23 mouse cellular contexts compared by ENCODE assay signal in genomic region chr3:103232398-103232797, GRCm38 (mm10). TPM values are rescaled to one million over a fixed set of nuclear protein-coding genes. Genes with fewer than 3 reads are reported as not detected.
DNase-seq lines count a peak whose midpoint lies in the region; ATAC-seq and TF ChIP-seq lines count a peak whose summit lies in the region.
"Had no signal": no experiment of that assay in that cellular context is flagged by ENCODE, and none has a peak within 500 bp of the region (broad histone marks: within the 10 kb centered on the region; RNA-seq: fewer than 3 reads in every experiment).

No protein-coding gene starts in this region.

- in situ Hi-C loops in ES-E14 (cut with MboI; ENCODE audit: low sequenced_read_pairs in 2 of 2, unreplicated experiment in 2 of 2): no loop called here

- H3K36me3 ChIP-seq in midbrain, postnatal 0 days (ENCODE audit: insufficient read depth, low read length): no peaks in the 10 kb centered on the region
- H3K36me3 ChIP-seq in midbrain, embryonic 16.5 days (ENCODE audit: control insufficient read depth, insufficient read depth, low read length): no peaks in the 10 kb centered on the region
- no peaks in the 10 kb centered on the region for H3K36me3 ChIP-seq in ES-E14 (ENCODE audit: control insufficient read depth, insufficient read depth, low read length, poor library complexity, severe bottlenecking)
- no peaks in the 10 kb centered on the region for H3K36me3 ChIP-seq in stomach, postnatal 0 days (ENCODE audit: control insufficient read depth, insufficient read depth, low read length)
- no peaks in the 10 kb centered on the region for H3K36me3 ChIP-seq in forebrain, embryonic 16.5 days (ENCODE audit: control insufficient read depth, insufficient read depth)
- H3K36me3 ChIP-seq: embryonic facial prominence, embryonic 15.5 days; forebrain, embryonic 10.5 days; heart, embryonic 13.5 days; hindbrain, embryonic 12.5 days had no signal

- ATAC-seq in midbrain, postnatal 0 days (ENCODE audit: low FRiP score): no peak
- ATAC-seq in midbrain, embryonic 16.5 days: no peak
- ATAC-seq in stomach, postnatal 0 days (ENCODE audit: low FRiP score, low TSS enrichment): no peak
- ATAC-seq in forebrain, embryonic 16.5 days: no peak
- ATAC-seq: forebrain, embryonic 14.5 days; hindbrain, embryonic 16.5 days; inflammation-experienced regulatory T-cells, adult 6 months had no signal

- TF ChIP-seq EP300 in stomach, postnatal 0 days (optimal IDR thresholded peaks at IDR 0.05): no peak

- DNase-seq in layer of hippocampus, adult 2 months (ENCODE audit: low spot score in 2 of 2): no peak
- DNase-seq in layer of hippocampus, adult 9-10 months (ENCODE audit: low spot score): no peak
- DNase-seq in midbrain, postnatal 0 days (ENCODE audit: low spot score): no peak
- DNase-seq in ES-E14 (ENCODE audit: low read depth, low spot score): no peak
- DNase-seq in stomach, postnatal 0 days (ENCODE audit: low spot score): no peak
- no peak for DNase-seq in lung, postnatal 4 days
- DNase-seq: adrenal gland, adult 2 months; adrenal gland, postnatal 36 days; cerebellum, adult 2 months; cerebellum, postnatal 10 days; embryo, embryonic 11 days; gastrocnemius, postnatal 36 days; heart, postnatal 4 days had no signal

- H3K27me3 ChIP-seq in midbrain, postnatal 0 days (ENCODE audit: insufficient read depth, low read length): no peaks in the 10 kb centered on the region
- H3K27me3 ChIP-seq in midbrain, embryonic 16.5 days (ENCODE audit: control insufficient read depth, insufficient read depth, low read depth, low read length): no peaks in the 10 kb centered on the region
- H3K27me3 ChIP-seq in stomach, postnatal 0 days (ENCODE audit: control insufficient read depth, insufficient read depth, low read length): no peaks in the 10 kb centered on the region
- no peaks in the 10 kb centered on the region for H3K27me3 ChIP-seq in forebrain, embryonic 16.5 days (replicated peaks; ENCODE audit: control insufficient read depth, insufficient read depth, low read length)
- H3K27me3 ChIP-seq: embryonic facial prominence, embryonic 15.5 days; heart, embryonic 13.5 days; hindbrain, embryonic 12.5 days had no signal

- no peak overlapping the region for H3K27ac ChIP-seq in layer of hippocampus, adult 2 months
- no peak overlapping the region for H3K27ac ChIP-seq in midbrain, postnatal 0 days (ENCODE audit: low read depth, low read length)
- H3K27ac ChIP-seq in midbrain, embryonic 16.5 days (ENCODE audit: low read length): no peak overlapping the region
- H3K27ac ChIP-seq in ES-E14 (ENCODE audit: insufficient read depth, low read depth, low read length, poor library complexity, severe bottlenecking): no peak overlapping the region
- no peak overlapping the region for H3K27ac ChIP-seq in stomach, postnatal 0 days (replicated peaks)
- H3K27ac ChIP-seq in forebrain, embryonic 16.5 days (ENCODE audit: low read length): no peak overlapping the region
- H3K27ac ChIP-seq: embryonic facial prominence, embryonic 15.5 days; forebrain, embryonic 10.5 days; heart, embryonic 13.5 days; hindbrain, embryonic 12.5 days had no signal

- no peak overlapping the region for H3K4me2 ChIP-seq in midbrain, postnatal 0 days (ENCODE audit: low read depth, low read length, poor library complexity, severe bottlenecking)
- no peak overlapping the region for H3K4me2 ChIP-seq in midbrain, embryonic 16.5 days (ENCODE audit: low read length)
- H3K4me2 ChIP-seq in stomach, postnatal 0 days (replicated peaks; ENCODE audit: low read depth): no peak overlapping the region
- no peak overlapping the region for H3K4me2 ChIP-seq in forebrain, embryonic 16.5 days (ENCODE audit: low read length)
- H3K4me2 ChIP-seq: embryonic facial prominence, embryonic 15.5 days; heart, embryonic 13.5 days; hindbrain, embryonic 12.5 days had no signal

- H3K9ac ChIP-seq in midbrain, postnatal 0 days (replicated peaks; ENCODE audit: low read length, poor library complexity, severe bottlenecking): no peak overlapping the region
- H3K9ac ChIP-seq in midbrain, embryonic 16.5 days (ENCODE audit: low read depth, low read length): no peak overlapping the region
- H3K9ac ChIP-seq in ES-E14 (ENCODE audit: insufficient read depth, low read depth, low read length, poor library complexity, severe bottlenecking): no peak overlapping the region
- no peak overlapping the region for H3K9ac ChIP-seq in stomach, postnatal 0 days (ENCODE audit: low read length)
- no peak overlapping the region for H3K9ac ChIP-seq in forebrain, embryonic 16.5 days (replicated peaks; ENCODE audit: low read depth, low read length)
- H3K9ac ChIP-seq: embryonic facial prominence, embryonic 15.5 days; heart, embryonic 13.5 days; hindbrain, embryonic 12.5 days had no signal

- H3K4me1 ChIP-seq in midbrain, postnatal 0 days (ENCODE audit: insufficient read depth, low read length): no peaks in the 10 kb centered on the region
- no peaks in the 10 kb centered on the region for H3K4me1 ChIP-seq in midbrain, embryonic 16.5 days (ENCODE audit: control insufficient read depth, insufficient read depth, low read length)
- no peaks in the 10 kb centered on the region for H3K4me1 ChIP-seq in ES-E14 (ENCODE audit: control insufficient read depth in 2 of 2, insufficient read depth in 2 of 2, low read length in 2 of 2, poor library complexity in 1 of 2)
- no peaks in the 10 kb centered on the region for H3K4me1 ChIP-seq in stomach, postnatal 0 days (replicated peaks; ENCODE audit: control insufficient read depth, insufficient read depth)
- H3K4me1 ChIP-seq in forebrain, embryonic 16.5 days (replicated peaks; ENCODE audit: control insufficient read depth, insufficient read depth, low read length): no peaks in the 10 kb centered on the region
- H3K4me1 ChIP-seq: embryonic facial prominence, embryonic 15.5 days; forebrain, embryonic 10.5 days; heart, embryonic 13.5 days; hindbrain, embryonic 12.5 days had no signal

- peaks cover 5% of the 10 kb centered on the region; the same call in 1 of the 2 replicates for H3K9me3 ChIP-seq in midbrain, postnatal 0 days (ENCODE audit: low read length)
- H3K9me3 ChIP-seq in midbrain, embryonic 16.5 days (replicated peaks; ENCODE audit: control insufficient read depth, low read length, poor library complexity, severe bottlenecking): peaks cover 3% of the 10 kb centered on the region; the same call in 1 of the 2 replicates
- no peaks in the 10 kb centered on the region for H3K9me3 ChIP-seq in ES-E14 (ENCODE audit: control insufficient read depth, insufficient read depth, low read depth, low read length)
- H3K9me3 ChIP-seq in stomach, postnatal 0 days (ENCODE audit: control insufficient read depth, low read length): 0 out of 2 replicates have a peak, but pooled peaks cover 2% of the 10 kb centered on the region
- H3K9me3 ChIP-seq in forebrain, embryonic 16.5 days (ENCODE audit: control insufficient read depth, low read length): peaks cover 6% of the 10 kb centered on the region

- no peak overlapping the region for H3K4me3 ChIP-seq in layer of hippocampus, adult 2 months
- no peak overlapping the region for H3K4me3 ChIP-seq in midbrain, postnatal 0 days (ENCODE audit: low read depth, low read length)
- no peak overlapping the region for H3K4me3 ChIP-seq in midbrain, embryonic 16.5 days (ENCODE audit: low read depth, low read length)
- no peak overlapping the region for H3K4me3 ChIP-seq in ES-E14 (ENCODE audit: insufficient read depth in 1 of 2, low read depth in 1 of 2, low read length in 2 of 2, poor library complexity in 1 of 2, severe bottlenecking in 1 of 2)
- H3K4me3 ChIP-seq in stomach, postnatal 0 days (ENCODE audit: low read depth, low read length): no peak overlapping the region
- H3K4me3 ChIP-seq in forebrain, embryonic 16.5 days (replicated peaks; ENCODE audit: low read length): no peak overlapping the region
- H3K4me3 ChIP-seq: embryonic facial prominence, embryonic 15.5 days; erythroblast, embryonic 14.5 days; forebrain, embryonic 10.5 days; heart, embryonic 13.5 days; hindbrain, embryonic 12.5 days had no signal

- peak; percentile 39 for TF ChIP-seq CTCF in layer of hippocampus, adult 2 months (conservative IDR thresholded peaks at IDR 0.05)
- TF ChIP-seq CTCF in midbrain, postnatal 0 days (IDR thresholded peaks at IDR 0.05): peak; percentile 22; the same call in 1 of the 2 replicates
- TF ChIP-seq CTCF in stomach, postnatal 0 days (IDR thresholded peaks at IDR 0.05; ENCODE audit: low read depth): peak; percentile 32

- WGBS in midbrain, postnatal 0 days: 78% methylated on average over 4 of the region's 4 CpGs
- 81% methylated on average over 4 of the region's 4 CpGs for WGBS in midbrain, embryonic 16.5 days
- 75% methylated on average over 4 of the region's 4 CpGs for WGBS in stomach, postnatal 0 days
- WGBS in forebrain, embryonic 16.5 days: 77% methylated on average over 4 of the region's 4 CpGs

TF ChIP-seq in ES-E14, 5 proteins besides CTCF, POLR2A, EP300 and RAD21:
- peak; percentile 69; the same call in 1 of the 2 replicates for TF ChIP-seq ZNF384 (IDR thresholded peaks at IDR 0.05; ENCODE audit: low read depth, low read length)
- no peak for TF ChIP-seq ZC3H11A (IDR thresholded peaks at IDR 0.05; ENCODE audit: borderline replicate concordance, low read depth, low read length)

RNA-seq across cellular contexts. Expression of gene Trim33, which starts 46.7 kb away (rescaled TPM):
- 10 to 100 TPM; 53.0 to 55.2 TPM for total RNA-seq in layer of hippocampus, adult 2 months (2021)
- 55.1 and 64.3 TPM in 2 replicates for total RNA-seq in midbrain, postnatal 0 days (2014; rRNA removed)
- polyA plus RNA-seq in midbrain, postnatal 0 days (2015; fragmentation: Nextera tagmentation; extraction: Ambion mirVana): 13.2 and 20.9 TPM in 2 replicates
- polyA plus RNA-seq in midbrain, embryonic 16.5 days (2015; fragmentation: Nextera tagmentation; extraction: Ambion mirVana): 32.0 and 32.4 TPM in 2 replicates
- 34.9 and 37.7 TPM in 2 replicates for total RNA-seq in ES-E14 (2012; rRNA removed)
- 7.3 and 7.5 TPM in 2 replicates for polyA plus RNA-seq in stomach, postnatal 0 days (2015; fragmentation: Nextera tagmentation; extraction: Ambion mirVana)
- 27.4 and 39.1 TPM in 2 replicates for polyA plus RNA-seq in forebrain, embryonic 16.5 days (2015; fragmentation: Nextera tagmentation; extraction: Ambion mirVana)
